Mouse (Mus musculus): ENCODE data around the gene Rad23a.

DNA sequence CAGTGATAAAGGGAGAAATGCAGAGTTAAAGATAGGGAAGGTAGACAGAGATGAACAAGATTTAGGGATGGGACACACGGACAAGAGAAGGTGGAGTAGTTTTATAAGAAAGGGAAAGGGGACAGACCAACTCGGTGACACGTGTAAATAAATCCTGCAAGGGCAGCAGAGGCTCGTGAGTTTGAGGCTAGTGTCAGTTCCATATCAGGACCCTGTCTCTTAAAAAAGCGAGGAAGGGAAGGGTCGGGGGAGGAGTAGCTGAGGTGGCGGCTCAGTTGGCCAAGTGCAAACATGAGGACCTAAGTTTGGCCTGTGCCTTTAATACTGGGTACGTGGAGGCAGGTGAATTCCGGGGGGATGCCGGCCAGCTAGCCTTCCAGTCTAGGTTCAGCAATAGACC is 29.2 kb downstream of the Rad23a start:
- TF ChIP-seq CTCF (IDR thresholded peaks at IDR 0.05; ENCODE audit: low read depth, low read length) (no peak), GATA1 (IDR thresholded peaks at IDR 0.05; ENCODE audit: borderline replicate concordance, low read length) (no peak), GATA2 (IDR thresholded peaks at IDR 0.05; ENCODE audit: borderline replicate concordance, low read depth, low read length) (no peak), TAL1 (conservative IDR thresholded peaks at IDR 0.05; ENCODE audit: low read depth, low read length) (no peak)

Measured in G1E (cell line).